Mouse (Mus musculus) kidney, embryonic 14.5 days (tissue): ENCODE measurements at regions not wholly inside any gene's neighbourhood (a gene's known extent, or its start where the extent isn't known, plus 50 kb on each side); places are given as distances from the start of the nearest gene placed in this dataset.

ENCODE experiments used
- ATAC-seq: fragments of 200-750 bp; cut with Nextera tagmentation; 2 replicates; pipeline ENCODE4 v1.8.0; 2017; ENCODE audit warnings: moderate number of reproducible peaks, mild to moderate bottlenecking, moderate TSS enrichment, moderate library complexity; ENCODE audit not compliant: low FRiP score, low TSS enrichment
- H3K27ac ChIP-seq: fragments of 300-500 bp; sonication (generic); 2 replicates; pipeline ENCODE4 v1.5.1; 2014; ENCODE audit warnings: low read depth, mild to moderate bottlenecking, low read length, moderate library complexity, mixed read lengths
- H3K27me3 ChIP-seq: fragments of 300-500 bp; sonication (generic); 2 replicates; pipeline ENCODE4 v1.6.1; 2014; ENCODE audit warnings: mild to moderate bottlenecking, low read length; ENCODE audit not compliant: control insufficient read depth, insufficient read depth
- H3K36me3 ChIP-seq: fragments of 300-500 bp; sonication (generic); 2 replicates; pipeline ENCODE4 v1.6.1; 2014; ENCODE audit warnings: low read length, mixed read lengths; ENCODE audit not compliant: control insufficient read depth, insufficient read depth
- H3K4me1 ChIP-seq: fragments of 300-500 bp; sonication (generic); 2 replicates; pipeline ENCODE4 v1.6.1; 2014; ENCODE audit warnings: low read length, mixed read lengths; ENCODE audit not compliant: control insufficient read depth, insufficient read depth
- H3K4me2 ChIP-seq: fragments of 300-500 bp; sonication (generic); replicated peaks from 2 replicates; pipeline ENCODE4 v1.6.1; 2014; ENCODE audit warnings: low read depth, mild to moderate bottlenecking, low read length
- H3K4me3 ChIP-seq: fragments of 300-500 bp; sonication (generic); 2 replicates; pipeline ENCODE4 v1.5.1; 2014; ENCODE audit warnings: mild to moderate bottlenecking, low read length
- H3K9ac ChIP-seq: fragments of 300-500 bp; sonication (generic); 2 replicates; pipeline ENCODE4 v1.6.1; 2014; ENCODE audit warnings: low read depth, mild to moderate bottlenecking, low read length, moderate library complexity
- H3K9me3 ChIP-seq: fragments of 300-500 bp; sonication (generic); 2 replicates; pipeline ENCODE4 v1.6.1; 2016; ENCODE audit warnings: low read length; ENCODE audit not compliant: control insufficient read depth
- WGBS: fragments of 180-500 bp; shearing (Covaris S2); extraction: QIAGEN DNeasy Blood & Tissue Kit; methylation state at CpG from one replicate; pipeline ENCODE4 v1.1.7; 2014; 5-methylcytosine and 5-hydroxymethylcytosine counted together

DNA sequence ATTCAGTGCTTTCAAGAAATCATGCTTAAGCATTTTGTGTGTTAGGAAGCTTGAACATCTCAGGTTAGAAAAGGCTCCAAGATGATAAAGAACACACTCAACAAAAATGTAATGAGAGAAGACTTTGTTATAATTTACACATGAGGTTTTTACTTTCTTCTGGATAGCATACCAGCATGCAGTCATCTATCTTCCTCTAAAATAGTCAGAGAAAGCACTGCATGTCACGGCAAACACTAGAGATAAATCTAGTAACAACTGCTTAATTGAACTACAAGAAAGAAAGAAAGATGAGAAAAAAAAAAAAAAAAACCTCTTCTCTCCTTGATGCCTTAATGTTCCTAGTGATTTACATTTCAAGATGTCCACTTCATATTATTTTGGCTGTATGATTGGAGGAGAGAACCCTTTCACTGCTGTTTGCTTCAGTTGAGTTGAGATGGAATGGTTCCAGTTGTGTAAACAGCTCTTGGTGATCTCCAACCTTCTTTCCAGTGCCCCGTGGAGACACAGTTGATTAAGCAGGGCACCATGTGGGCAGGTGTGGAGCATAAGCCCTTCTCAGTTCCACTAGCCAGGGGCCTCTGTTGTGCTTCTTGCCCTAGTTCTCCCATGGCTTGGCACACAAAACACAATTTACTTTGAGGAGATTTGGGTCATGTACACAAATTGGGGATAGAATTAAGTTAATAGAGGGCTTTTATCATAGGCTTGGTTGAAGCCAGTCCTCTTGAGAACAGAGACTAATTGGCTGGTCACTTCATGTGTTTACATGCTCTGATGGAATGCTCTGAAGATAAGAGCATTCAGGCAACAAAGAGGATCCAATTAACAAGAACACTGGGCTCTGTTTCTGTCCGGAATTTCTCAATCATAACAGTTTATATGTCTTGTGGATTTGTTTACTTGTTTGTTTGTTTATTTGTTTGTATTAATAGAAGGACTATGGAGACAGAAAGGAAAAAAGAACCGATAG, 81.1 kb upstream of the Sema3d start:
- WGBS, result 42% methylated on average over 4 of the region's 4 CpGs
- no peaks in the 10 kb centered on the region for H3K36me3 ChIP-seq
- H3K4me3 ChIP-seq, result no peak overlapping the region
- no peak overlapping the region for H3K4me2 ChIP-seq
- H3K9ac ChIP-seq, result no peak overlapping the region
- no peaks in the 10 kb centered on the region for H3K9me3 ChIP-seq
- H3K27me3 ChIP-seq, result no peaks in the 10 kb centered on the region
- H3K27ac ChIP-seq, result no peak overlapping the region
- peak; percentile 98 for ATAC-seq
- H3K4me1 ChIP-seq, result 0 out of 2 replicates have a peak, but pooled peaks cover 4% of the 10 kb centered on the region

DNA sequence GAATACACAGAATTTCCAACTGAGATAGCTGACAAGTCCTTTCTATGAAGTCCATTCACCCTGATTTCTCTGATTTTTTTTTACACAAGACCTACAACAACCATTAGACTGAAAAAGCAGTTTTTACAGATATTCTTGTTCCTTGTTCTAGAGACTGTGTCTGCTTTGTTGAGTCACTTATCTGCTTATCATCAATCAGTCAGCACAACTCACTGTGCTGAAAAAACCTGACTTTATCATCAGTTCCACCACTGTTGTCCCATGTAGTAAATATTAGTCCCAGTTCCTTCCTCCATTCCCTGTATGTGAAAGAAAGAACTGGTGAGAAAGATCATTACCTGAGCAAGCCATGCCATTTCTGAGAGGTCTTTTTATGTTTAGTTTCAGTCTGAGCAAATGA, 73.8 kb upstream of the Sema3d start:
- Histone ChIP-seq H3K27ac (no peak overlapping the region), H3K4me1 (no peaks in the 10 kb centered on the region), H3K36me3 (no peaks in the 10 kb centered on the region), H3K27me3 (no peaks in the 10 kb centered on the region), H3K4me2 (no peak overlapping the region), H3K9me3 (no peaks in the 10 kb centered on the region), H3K4me3 (no peak overlapping the region), H3K9ac (no peak overlapping the region)
- no peak for ATAC-seq

DNA sequence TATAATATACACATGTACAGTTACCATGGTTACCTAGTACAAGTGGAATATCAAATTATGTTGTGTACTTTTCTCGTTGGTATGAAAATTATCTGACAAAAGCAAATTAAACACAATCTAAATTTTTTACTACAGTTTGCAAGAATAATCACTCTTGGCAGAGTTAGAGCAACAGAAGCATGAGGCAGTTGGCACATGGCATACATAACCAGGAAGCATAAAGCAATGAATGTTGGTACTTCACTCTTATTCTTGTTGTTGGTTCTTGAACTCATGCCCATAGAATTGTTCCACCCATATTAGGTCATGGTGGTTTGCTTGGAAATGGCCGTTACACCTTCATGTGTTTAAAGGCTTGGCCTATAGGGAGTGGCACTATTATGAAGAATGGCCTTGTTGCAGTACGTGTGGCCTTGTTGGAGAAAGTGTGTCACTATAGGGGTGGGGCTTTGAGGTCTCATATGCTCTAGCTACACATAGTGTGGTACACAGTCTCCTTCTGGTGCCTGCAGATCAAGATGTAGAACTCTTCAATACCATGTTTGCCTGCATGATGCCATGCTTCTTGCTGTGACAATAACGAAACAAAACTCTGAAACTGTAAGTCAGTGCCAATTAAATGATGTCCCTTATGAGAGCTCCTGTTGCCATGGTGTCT, 50.4 kb upstream of the Sema3d start:
- Histone ChIP-seq H3K27ac (no peak overlapping the region), H3K4me3 (no peak overlapping the region), H3K36me3 (no peaks in the 10 kb centered on the region), H3K4me1 (no peaks in the 10 kb centered on the region), H3K27me3 (no peaks in the 10 kb centered on the region), H3K4me2 (no peak overlapping the region), H3K9me3 (no peaks in the 10 kb centered on the region), H3K9ac (no peak overlapping the region)
- WGBS, result 83% methylated on average over 4 of the region's 4 CpGs
- ATAC-seq, result no peak
